Mouse (Mus musculus) limb, embryonic 11.5 days (tissue): ENCODE data around the gene Clcn1. TPM values are rescaled to one million over a fixed set of nuclear protein-coding genes. Genes with fewer than 3 reads are reported as not detected.

Source experiments
- ATAC-seq: fragments of 200-750 bp; cut with Nextera tagmentation; 2 replicates; pipeline ENCODE4 v1.8.0; 2017; ENCODE audit warnings: low read depth; ENCODE audit not compliant: insufficient number of reproducible peaks, low FRiP score, low TSS enrichment
- DNase-seq: peaks from one replicate; pipeline ENCODE4 v3.0.0-alpha.2; 2015; ENCODE audit warnings: low spot score
- H3K27ac ChIP-seq: fragments of 300-500 bp; sonication (generic); replicated peaks from 2 replicates; pipeline ENCODE4 v1.5.1; 2014; ENCODE audit warnings: low read depth, mild to moderate bottlenecking, low read length
- H3K27me3 ChIP-seq: fragments of 300-500 bp; sonication (generic); 2 replicates; pipeline ENCODE4 v1.6.1; 2014; ENCODE audit warnings: mild to moderate bottlenecking, low read length, mixed read lengths; ENCODE audit not compliant: control insufficient read depth, insufficient read depth
- H3K36me3 ChIP-seq: fragments of 300-500 bp; sonication (generic); 2 replicates; pipeline ENCODE4 v1.6.1; 2014; ENCODE audit warnings: mild to moderate bottlenecking, low read length, moderate library complexity, mixed read lengths; ENCODE audit not compliant: control insufficient read depth, insufficient read depth
- H3K4me1 ChIP-seq: fragments of 300-500 bp; sonication (generic); 2 replicates; pipeline ENCODE4 v1.6.1; 2014; ENCODE audit warnings: low read length, mixed read lengths; ENCODE audit not compliant: control insufficient read depth, insufficient read depth
- H3K4me2 ChIP-seq: fragments of 300-500 bp; sonication (generic); 2 replicates; pipeline ENCODE4 v1.6.1; 2014; ENCODE audit warnings: low read depth, mild to moderate bottlenecking, moderate library complexity; ENCODE audit not compliant: severe bottlenecking
- H3K4me3 ChIP-seq: fragments of 300-500 bp; sonication (generic); 2 replicates; pipeline ENCODE4 v1.5.1; 2014; ENCODE audit warnings: low read depth, low read length
- H3K9ac ChIP-seq: fragments of 300-500 bp; sonication (generic); 2 replicates; pipeline ENCODE4 v1.6.1; 2014; ENCODE audit warnings: mild to moderate bottlenecking, low read length
- H3K9me3 ChIP-seq: fragments of 300-500 bp; sonication (generic); 2 replicates; pipeline ENCODE4 v1.6.1; 2016; ENCODE audit warnings: low read length; ENCODE audit not compliant: control insufficient read depth
- WGBS: fragments of 180-500 bp; shearing (Covaris S2); extraction: QIAGEN DNeasy Blood & Tissue Kit; methylation state at CpG from one replicate; pipeline ENCODE4 v1.1.7; 2014; 5-methylcytosine and 5-hydroxymethylcytosine counted together
- polyA plus RNA-seq: library from polyadenylated mRNA; unstranded; fragments of >200 nt; fragmentation: Nextera tagmentation; extraction: Ambion mirVana; gene quantifications from 2 replicates; pipeline ENCODE4 v1.2.1, GENCODE M21; 2014

Clcn1 gene
- polyA plus RNA-seq, 1 experiment from 2014 or later, result 0.69 TPM

DNA sequence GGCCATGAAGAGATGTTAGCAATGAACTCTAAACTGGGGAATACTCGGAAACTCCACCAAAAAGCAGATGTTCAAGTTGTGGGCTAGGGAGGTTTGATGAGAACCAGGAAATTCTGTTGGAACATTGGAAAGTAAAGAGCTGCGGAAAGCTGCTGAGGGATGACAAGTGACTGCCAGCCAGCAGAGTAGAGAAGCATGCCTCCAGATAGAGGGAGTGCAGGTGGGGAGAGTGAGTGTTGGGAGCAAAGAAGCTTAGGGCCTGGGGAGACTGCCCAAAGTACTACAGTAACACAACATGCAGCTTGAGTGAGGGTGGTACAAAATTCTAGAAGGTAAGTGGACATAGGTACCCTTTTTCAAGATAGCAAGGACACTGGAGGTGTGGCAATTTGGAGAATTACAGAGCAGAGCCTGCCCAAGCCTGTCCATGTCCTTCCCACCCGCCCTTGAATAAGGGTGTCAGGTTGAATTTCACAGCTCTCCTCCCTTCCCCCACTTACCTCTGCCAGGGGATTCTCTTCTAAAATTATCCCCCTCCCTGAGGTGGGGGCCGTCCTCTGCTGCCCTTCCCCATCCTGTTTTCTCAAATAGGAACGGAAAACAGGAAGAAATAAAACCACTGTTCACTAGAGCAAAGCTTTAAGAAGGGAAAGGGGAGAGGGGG, 3.5 kb upstream of the Clcn1 start:
- ATAC-seq (no peak; the same call in 1 of the 2 replicates), DNase-seq (no peak)
- Histone ChIP-seq H3K9me3 (no peaks in the 10 kb centered on the region), H3K36me3 (peaks cover 16% of the 10 kb centered on the region; the same call in 1 of the 2 replicates), H3K4me3 (no peak overlapping the region), H3K27me3 (no peaks in the 10 kb centered on the region), H3K4me1 (no peaks in the 10 kb centered on the region), H3K4me2 (no peak overlapping the region), H3K27ac (no peak overlapping the region), H3K9ac (no peak overlapping the region)
- WGBS, result 74% methylated on average over 5 of the region's 5 CpGs

DNA sequence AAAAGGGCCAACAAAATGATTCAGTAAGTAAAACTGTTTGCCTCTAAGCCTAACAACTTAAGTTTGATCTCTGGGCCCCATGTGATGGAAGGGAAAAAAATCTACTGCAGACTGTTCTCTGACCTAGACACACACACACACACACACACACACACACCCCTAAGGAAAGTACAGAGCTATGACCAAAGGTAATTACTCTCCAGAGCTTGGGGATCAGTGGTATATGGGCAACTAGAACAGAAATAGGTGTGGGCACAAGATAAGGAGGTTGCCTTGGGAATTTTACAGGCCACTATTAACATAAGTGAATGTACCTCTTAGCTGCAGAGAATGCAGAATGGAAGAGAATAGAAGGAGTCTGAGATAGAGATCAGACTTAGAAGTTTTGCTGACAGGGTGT, 1.1 kb downstream of the Clcn1 start:
- H3K9me3 ChIP-seq, result no peaks in the 10 kb centered on the region
- H3K36me3 ChIP-seq, result no peaks in the 10 kb centered on the region; the same call in 1 of the 2 replicates
- no peak overlapping the region for H3K9ac ChIP-seq
- no peak overlapping the region for H3K27ac ChIP-seq
- DNase-seq (no peak), ATAC-seq (no peak)
- H3K4me2 ChIP-seq, result no peak overlapping the region
- no peaks in the 10 kb centered on the region for H3K27me3 ChIP-seq
- no peak overlapping the region for H3K4me3 ChIP-seq
- no peaks in the 10 kb centered on the region for H3K4me1 ChIP-seq

DNA sequence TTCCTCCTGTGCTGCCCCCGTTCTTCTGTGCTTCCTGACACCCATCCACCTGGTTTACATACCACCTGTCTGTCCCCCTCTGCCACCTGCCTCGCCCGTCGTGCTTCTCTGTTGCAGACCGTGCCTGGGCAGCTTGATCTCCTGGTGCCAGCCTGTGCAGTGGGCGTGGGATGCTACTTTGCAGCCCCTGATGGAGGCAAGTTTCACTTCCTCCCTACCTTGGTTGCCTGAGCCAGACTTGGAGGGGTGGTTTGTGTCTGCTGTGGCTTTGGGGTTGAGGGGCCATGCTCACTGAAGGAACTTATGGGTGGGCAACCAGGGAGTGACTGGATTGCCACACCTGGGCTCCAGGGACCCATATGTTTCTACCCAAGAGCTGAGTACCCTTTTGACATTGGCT, 6.8 kb downstream of the Clcn1 start:
- 89% methylated on average over 6 of the region's 6 CpGs for WGBS
- no peaks in the 10 kb centered on the region for H3K36me3 ChIP-seq

DNA sequence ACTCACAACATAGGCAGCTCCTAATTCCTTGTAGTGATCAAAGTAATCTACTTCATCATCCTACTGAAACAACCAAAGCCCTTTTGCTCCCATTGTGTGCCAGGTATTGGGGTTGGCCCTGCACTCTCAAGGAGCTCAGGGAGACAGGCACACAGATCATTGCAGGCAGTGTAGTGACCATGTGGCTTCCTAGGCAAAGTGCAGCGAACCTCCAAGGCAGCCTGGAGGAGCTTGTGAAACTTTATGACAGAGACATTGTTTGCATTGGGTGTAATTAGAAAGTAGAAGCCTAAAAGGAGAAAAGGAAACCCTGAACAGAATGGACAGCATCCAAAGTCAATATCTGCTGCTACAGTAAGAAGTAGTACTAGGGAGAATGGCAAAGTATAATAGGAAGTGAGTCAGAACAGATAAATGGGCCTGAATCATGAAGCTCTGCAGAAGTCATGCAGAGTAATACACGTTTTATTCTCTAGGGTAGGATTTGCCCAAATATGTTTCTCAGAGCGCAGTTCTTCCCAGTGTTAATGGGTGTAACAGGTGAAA, 9.1 kb downstream of the Clcn1 start:
- Histone ChIP-seq H3K4me2 (no peak overlapping the region), H3K9ac (no peak overlapping the region), H3K4me1 (no peaks in the 10 kb centered on the region), H3K27ac (no peak overlapping the region), H3K9me3 (no peaks in the 10 kb centered on the region), H3K27me3 (no peaks in the 10 kb centered on the region), H3K36me3 (no peaks in the 10 kb centered on the region), H3K4me3 (no peak overlapping the region)
- WGBS, result 75% methylated on average over 3 of the region's 3 CpGs
- DNase-seq (no peak), ATAC-seq (no peak)

More for the DNA sequence above, 6.8 kb downstream of the Clcn1 start:
- H3K27me3 ChIP-seq, result no peaks in the 10 kb centered on the region
- no peak overlapping the region for H3K4me2 ChIP-seq
- H3K9ac ChIP-seq, result no peak overlapping the region
- H3K9me3 ChIP-seq, result no peaks in the 10 kb centered on the region
- DNase-seq, result no peak
- H3K4me3 ChIP-seq, result no peak overlapping the region
- H3K4me1 ChIP-seq, result no peaks in the 10 kb centered on the region
- ATAC-seq, result no peak
- no peak overlapping the region for H3K27ac ChIP-seq

DNA sequence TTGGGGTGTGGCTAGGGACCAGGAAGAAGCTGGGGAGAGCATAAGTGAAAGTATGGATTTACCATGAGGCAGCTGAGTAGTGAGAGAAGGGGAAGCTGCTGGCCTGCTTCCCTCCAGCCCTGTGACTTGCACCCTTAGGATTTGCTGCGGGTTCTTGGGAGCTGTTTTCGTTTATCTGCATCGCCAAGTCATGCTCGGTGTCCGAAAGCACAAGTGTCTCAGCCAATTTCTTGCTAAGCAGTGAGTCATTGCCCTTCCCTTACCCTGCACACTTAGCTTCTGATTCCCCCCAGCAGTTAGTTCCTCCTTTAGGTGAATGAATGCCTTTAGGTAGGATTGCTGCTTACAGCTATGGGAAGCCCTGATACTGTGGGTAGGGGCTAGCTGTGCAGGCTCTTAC, 12.9 kb downstream of the Clcn1 start:
- WGBS, result 90% methylated on average over 5 of the region's 5 CpGs
- H3K36me3 ChIP-seq, result no peaks in the 10 kb centered on the region

DNA sequence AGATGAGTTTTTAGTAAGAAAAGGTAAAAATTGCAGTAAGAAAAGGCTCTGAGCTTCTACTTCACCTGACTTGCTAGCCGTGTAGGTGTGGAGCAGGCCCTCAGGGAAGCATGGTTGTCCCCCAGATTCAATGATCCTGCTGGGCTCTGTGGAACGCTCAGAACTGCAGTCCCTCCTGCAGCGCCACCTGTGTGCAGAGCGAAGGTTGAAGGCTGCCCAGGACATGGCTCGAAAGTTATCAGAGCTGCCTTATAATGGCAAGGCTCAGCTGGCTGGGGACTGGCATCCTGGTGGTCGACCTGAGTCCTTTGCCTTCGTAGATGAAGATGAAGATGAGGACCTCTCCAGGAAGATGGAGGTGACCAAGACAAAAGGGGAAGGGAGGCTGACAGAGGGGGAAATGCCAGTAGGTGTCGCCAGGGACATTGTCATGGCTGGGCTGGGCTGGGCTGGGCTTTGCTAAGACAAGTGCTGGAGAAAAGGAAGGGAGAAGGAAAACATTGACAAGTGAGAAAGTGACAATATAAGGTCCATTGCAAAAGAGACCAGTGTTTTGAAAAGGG, 23.4 kb downstream of the Clcn1 start:
- H3K36me3 ChIP-seq, result no peaks in the 10 kb centered on the region; the same call in 1 of the 2 replicates
- WGBS, result 50% methylated on average over 8 of the region's 8 CpGs
- DNase-seq, result no peak

More for the DNA sequence above, 12.9 kb downstream of the Clcn1 start:
- H3K9ac ChIP-seq, result no peak overlapping the region
- H3K27ac ChIP-seq, result no peak overlapping the region
- no peak overlapping the region for H3K4me3 ChIP-seq
- H3K4me1 ChIP-seq, result no peaks in the 10 kb centered on the region
- no peaks in the 10 kb centered on the region for H3K9me3 ChIP-seq
- no peaks in the 10 kb centered on the region for H3K27me3 ChIP-seq
- ATAC-seq (no peak), DNase-seq (no peak)
- H3K4me2 ChIP-seq, result no peak overlapping the region

DNA sequence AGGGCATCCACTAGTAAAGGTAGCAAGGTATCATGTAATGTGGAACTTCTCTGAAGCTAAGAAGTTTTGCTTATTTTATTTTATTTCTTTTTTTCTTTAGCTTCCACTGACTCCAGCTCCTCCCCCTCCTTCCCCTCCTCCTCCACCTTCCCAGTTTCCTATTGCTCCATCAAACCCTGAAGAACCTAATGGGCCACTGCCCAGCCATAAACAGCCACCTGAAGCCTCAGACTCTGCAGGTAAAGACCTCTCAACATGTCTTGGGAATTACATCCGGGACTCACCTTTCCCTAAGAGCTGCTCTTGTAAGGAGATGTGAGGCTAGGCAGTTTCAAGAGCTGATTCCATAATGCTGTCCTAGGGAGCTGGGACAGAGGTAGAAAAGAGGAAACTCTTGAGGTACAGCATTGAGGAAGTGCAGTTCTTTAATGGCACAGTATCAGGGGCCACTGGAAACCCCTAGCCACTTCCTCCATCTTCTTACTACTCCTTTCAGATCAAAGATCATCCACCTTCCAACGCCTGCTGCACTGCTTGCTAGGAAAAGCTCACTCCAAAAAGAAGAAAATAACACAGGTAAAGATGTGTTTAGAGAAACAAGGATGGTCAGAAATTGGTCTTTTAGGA, 24.1 kb downstream of the Clcn1 start:
- no peaks in the 10 kb centered on the region for H3K27me3 ChIP-seq
- H3K27ac ChIP-seq, result no peak overlapping the region
- no peak overlapping the region for H3K9ac ChIP-seq
- no peak overlapping the region for H3K4me2 ChIP-seq
- H3K36me3 ChIP-seq, result no peaks in the 10 kb centered on the region; the same call in 1 of the 2 replicates
- WGBS, result 88% methylated on average over 2 of the region's 2 CpGs
- no peak for DNase-seq
- H3K4me3 ChIP-seq, result no peak overlapping the region
- H3K4me1 ChIP-seq, result no peaks in the 10 kb centered on the region
- no peaks in the 10 kb centered on the region for H3K9me3 ChIP-seq
- ATAC-seq, result no peak

More for the DNA sequence above, 23.4 kb downstream of the Clcn1 start:
- H3K9ac ChIP-seq, result no peak overlapping the region
- no peak for ATAC-seq
- no peaks in the 10 kb centered on the region for H3K4me1 ChIP-seq
- no peak overlapping the region for H3K27ac ChIP-seq
- H3K27me3 ChIP-seq, result no peaks in the 10 kb centered on the region
- no peaks in the 10 kb centered on the region for H3K9me3 ChIP-seq
- no peak overlapping the region for H3K4me3 ChIP-seq
- no peak overlapping the region for H3K4me2 ChIP-seq

DNA sequence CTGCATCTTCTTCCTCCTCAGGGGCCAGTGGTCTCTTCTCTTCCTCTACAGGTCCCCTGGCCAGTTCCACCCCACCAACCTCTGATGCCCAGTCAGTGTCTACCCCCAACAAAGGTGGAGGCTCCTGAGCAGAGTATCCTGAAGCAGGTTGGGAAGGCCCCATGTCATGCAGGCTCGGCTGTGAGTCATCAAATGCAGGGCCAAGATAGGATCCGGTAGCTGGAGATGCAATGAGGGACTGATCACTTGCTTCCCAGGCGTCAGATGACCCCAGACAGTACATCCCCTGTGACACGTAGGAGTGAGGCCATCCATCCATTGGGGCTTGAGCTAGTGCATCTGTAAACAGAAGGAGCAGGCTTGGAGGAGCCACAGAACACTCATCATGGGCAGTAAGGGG, 31.8 kb downstream of the Clcn1 start:
- ATAC-seq, result no peak
- peaks cover 13% of the 10 kb centered on the region for H3K27me3 ChIP-seq
- 67% methylated on average over 4 of the region's 4 CpGs for WGBS
- 0 out of 2 replicates have a peak overlapping the region, but pooled peaks have one; percentile 17 for H3K9ac ChIP-seq
- no peak for DNase-seq
- no peaks in the 10 kb centered on the region for H3K9me3 ChIP-seq
- no peaks in the 10 kb centered on the region for H3K36me3 ChIP-seq
- H3K27ac ChIP-seq, result no peak overlapping the region
- 0 out of 2 replicates have a peak, but pooled peaks cover under 1% of the 10 kb centered on the region for H3K4me1 ChIP-seq
- no peak overlapping the region for H3K4me2 ChIP-seq
- H3K4me3 ChIP-seq, result no peak overlapping the region
